Mouse (Mus musculus) cortical plate, adult 2 months (tissue): ENCODE data around the gene Psg17.

Source experiments
- CTCF ChIP-seq: fragments of 200-500 bp; IDR thresholded peaks from 2 replicates; pipeline ENCODE4 v1.5.1; 2011; ENCODE audit warnings: mild to moderate bottlenecking, control low read depth, low read length; ENCODE audit not compliant: insufficient read depth; ENCODE audit errors: extremely low read depth
- POLR2A ChIP-seq: fragments of 200-500 bp; IDR thresholded peaks from 2 replicates; pipeline ENCODE4 v1.6.1; 2011; ENCODE audit warnings: mild to moderate bottlenecking, low read length, control low read depth; ENCODE audit not compliant: insufficient read depth; ENCODE audit errors: extremely low read depth

- TF ChIP-seq CTCF = no peak
- TF ChIP-seq POLR2A = no peak
Observed at GRCm38 (mm10) chr7:18858310-18858916, 37.0 kb upstream of the Psg17 start.
